Mouse (Mus musculus) telencephalon, adult 2 months (tissue): ENCODE results near the gene Kctd2.
A peak's percentile ranks its signal among the peaks of the same experiment; 100 is the strongest.
"Not testable (repeated sequence)": the region's sequence is repeated elsewhere in the genome, so short reads cannot be mapped to it uniquely, and the experiment has no call there.

Experiments used
- DNase-seq: peaks from one replicate; pipeline ENCODE4 v3.0.0-alpha.2; 2011; ENCODE audit warnings: low read depth, low spot score

Gene Kctd2

DNA sequence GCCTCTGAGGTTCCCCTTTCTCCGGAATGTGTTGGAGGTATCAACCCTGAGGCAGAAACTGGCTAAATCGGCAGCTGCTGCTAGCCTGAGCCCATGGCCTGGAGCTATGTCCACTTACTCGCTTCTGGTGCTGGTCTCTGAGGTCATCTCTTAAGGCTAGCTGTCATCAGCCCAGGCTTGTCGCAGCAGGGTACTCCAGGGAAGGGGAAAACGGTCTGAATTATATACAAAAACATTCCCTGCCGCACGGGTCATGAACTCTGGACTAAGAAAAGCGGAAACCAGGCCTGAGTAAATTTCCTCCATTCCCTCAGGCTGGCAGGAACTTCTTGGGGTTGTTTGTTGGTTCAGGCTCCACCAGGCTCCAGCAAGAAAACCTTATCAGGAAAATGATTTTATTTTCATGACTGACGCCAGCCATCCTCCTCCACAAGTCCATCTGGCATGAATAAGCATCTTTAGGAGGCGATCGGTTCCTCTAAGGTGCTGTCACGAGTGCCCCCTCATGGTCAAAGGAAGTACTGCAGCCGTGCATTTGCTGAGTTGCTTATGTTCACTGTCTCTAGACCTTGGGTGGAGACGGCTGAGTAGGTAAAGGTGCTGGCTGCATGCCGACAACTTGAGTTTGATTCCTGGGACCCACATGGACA is 53.8 kb downstream of the Kctd2 start:
- DNase-seq = peak; percentile 94

DNA sequence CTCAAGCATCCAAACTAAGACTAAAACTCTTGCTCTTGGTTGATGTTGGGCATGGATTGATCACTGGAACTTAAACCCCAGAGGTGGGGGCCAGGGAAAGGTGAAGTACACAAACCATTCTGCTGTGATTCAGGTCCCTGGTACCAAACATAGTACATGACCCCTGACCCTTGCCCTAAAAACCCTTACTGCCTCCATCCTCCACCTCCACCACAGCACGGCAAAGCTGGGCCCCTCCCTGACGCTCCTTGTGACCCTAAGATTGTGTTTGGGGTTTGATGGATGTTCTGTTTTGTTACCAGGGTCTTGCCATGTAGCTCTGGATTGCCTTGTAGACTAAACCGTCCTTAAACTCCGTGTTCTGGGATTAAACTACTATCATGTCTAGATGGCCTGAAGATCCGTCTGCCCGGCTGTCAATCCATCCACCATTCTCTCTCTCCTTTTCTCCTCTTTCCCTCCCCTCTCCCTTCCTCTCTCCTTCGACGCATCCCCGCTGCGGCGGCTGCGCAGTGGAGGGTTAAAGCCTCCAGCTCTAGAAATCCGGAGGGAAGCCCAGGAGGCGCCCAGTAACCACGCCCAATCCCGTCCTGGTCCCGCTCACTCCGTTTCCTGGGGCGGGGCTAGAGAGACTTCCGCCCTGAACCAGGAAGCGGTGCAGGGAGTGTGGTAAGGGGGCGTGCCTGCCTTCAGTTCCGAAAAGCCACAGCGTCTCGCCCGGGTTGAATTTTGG is 55.3 kb downstream of the Kctd2 start, which contains the start of gene Armc7:
TSS of gene Armc7 (plus strand) at position 643 of the 733 bp plus-strand sequence.
- DNase-seq = peak; percentile 92

DNA sequence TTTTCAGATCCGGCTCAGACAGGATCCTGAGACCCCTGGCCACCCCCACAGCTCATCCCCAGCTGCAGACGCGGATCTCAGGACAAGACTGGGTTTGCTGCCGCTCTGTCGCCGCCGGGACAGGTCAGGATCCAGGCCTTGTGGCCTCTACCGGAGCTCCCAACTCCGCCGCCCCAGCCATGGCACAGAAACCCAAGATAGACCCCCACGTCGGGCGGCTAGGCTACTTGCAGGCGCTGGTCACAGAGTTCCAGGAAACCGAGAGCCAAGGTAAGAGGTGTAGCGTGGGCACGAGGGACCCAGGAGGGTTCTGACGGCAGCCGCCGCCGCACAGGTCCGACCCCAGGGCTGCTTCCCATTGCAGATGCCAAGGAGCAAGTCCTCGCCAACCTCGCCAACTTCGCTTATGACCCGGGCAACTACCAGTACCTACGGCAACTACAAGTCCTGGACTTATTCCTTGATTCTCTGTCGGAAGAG is 55.9 kb downstream of the Kctd2 start:
- no peak for DNase-seq

DNA sequence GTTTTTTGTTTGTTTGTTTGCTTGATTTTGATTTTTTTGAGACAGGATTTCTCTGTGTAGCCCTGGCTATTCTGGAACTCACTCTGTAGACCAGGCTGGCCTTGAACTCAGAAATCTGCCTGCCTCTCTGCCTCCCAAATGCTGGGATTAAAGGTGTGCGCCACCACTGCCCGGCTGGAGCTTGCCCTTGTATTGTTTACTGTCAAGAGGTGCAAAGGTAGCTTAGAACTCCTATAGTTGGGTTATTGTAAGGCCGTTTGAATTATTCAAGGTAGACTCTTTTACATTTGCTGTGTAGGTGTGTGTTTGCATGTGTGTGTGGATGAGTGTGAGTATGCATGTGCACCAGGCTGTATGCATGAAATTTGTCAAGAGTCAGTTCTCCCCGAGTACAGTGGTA is 56.7 kb downstream of the Kctd2 start:
- not testable (repeated sequence) for DNase-seq

DNA sequence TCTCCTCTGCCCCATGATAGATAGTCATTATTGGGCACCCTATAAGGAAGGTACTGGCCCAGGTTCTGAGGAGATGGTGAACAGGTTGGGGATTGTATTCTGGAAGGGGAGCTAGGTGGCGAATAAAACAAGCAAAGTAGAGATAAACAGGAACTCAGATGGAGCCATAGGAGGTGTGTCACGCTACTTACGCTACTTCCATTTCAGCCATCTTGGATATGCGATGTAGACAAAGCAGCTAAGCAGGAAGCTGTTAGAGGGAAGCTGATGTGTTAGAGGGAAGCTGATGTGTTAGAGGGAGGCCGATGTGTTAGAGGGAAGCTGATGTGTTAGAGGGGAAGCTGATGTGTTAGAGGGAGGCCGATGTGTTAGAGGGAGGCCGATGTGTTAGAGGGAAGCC is 57.5 kb downstream of the Kctd2 start:
- DNase-seq = not testable (repeated sequence)

DNA sequence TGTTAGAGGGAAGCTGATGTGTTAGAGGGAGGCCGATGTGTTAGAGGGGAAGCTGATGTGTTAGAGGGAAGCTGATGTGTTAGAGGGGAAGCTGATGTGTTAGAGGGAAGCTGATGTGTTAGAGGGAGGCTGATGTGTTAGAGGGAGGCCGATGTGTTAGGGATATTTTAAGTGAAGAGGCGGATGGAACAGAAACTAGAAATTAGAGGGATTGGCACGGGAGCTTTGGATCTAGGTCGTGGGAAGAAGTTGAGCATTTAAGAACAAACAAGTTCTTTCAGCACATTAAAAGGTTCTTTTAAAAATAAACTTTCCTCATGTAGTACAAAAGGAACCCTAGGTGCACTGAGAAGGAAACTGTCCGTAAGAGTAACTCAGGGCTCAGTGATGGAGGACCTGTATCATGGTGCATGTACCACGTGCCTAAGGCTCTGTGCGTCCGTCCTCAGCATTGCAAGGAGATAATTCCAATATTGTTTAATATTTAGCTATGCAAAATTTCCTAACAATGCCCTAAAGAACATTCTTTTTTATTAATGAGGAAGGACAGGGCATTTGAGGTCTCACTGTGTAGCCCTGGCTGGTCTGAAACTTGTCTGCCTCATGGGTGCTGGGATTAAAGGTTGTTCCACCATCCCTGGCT is 58.5 kb downstream of the Kctd2 start:
- DNase-seq = no peak
